Mouse (Mus musculus) liver, postnatal 0 days (tissue): ENCODE data around the gene Apol7a. TPM values are rescaled to one million over a fixed set of nuclear protein-coding genes. Genes with fewer than 3 reads are reported as not detected.
A peak's percentile ranks its signal among the peaks of the same experiment; 100 is the strongest.

Experiments used
- ATAC-seq: fragments of 200-750 bp; cut with Nextera tagmentation; 2 replicates; pipeline ENCODE4 v1.8.0; 2017; ENCODE audit warnings: mild to moderate bottlenecking, moderate library complexity
- DNase-seq: peaks from one replicate; pipeline ENCODE4 v3.0.0-alpha.2; 2016
- H3K27ac ChIP-seq: fragments of 300-500 bp; sonication (generic); 2 replicates; pipeline ENCODE4 v1.5.1; 2014; ENCODE audit warnings: antibody characterized with exemption, moderate library complexity, mild to moderate bottlenecking, low read depth
- H3K27me3 ChIP-seq: fragments of 300-500 bp; sonication (generic); 2 replicates; pipeline ENCODE4 v1.6.1; 2014; ENCODE audit warnings: low read length, control low read depth, mixed read lengths; ENCODE audit not compliant: insufficient read depth
- H3K36me3 ChIP-seq: fragments of 300-500 bp; sonication (generic); replicated peaks from 2 replicates; pipeline ENCODE4 v1.6.1; 2014; ENCODE audit warnings: mild to moderate bottlenecking, control low read depth, low read length, moderate library complexity, mixed read lengths; ENCODE audit not compliant: insufficient read depth
- H3K4me1 ChIP-seq: fragments of 300-500 bp; sonication (generic); 2 replicates; pipeline ENCODE4 v1.6.1; 2014; ENCODE audit warnings: antibody characterized with exemption, mild to moderate bottlenecking, control low read depth; ENCODE audit not compliant: insufficient read depth
- H3K4me2 ChIP-seq: fragments of 300-500 bp; sonication (generic); 2 replicates; pipeline ENCODE4 v1.6.1; 2014; ENCODE audit warnings: low read depth, mild to moderate bottlenecking, low read length, moderate library complexity, mixed read lengths
- H3K4me3 ChIP-seq: fragments of 300-500 bp; sonication (generic); 2 replicates; pipeline ENCODE4 v1.5.1; 2014; ENCODE audit warnings: low read depth, low read length
- H3K9ac ChIP-seq: fragments of 300-500 bp; sonication (generic); replicated peaks from 2 replicates; pipeline ENCODE4 v1.6.1; 2014; ENCODE audit warnings: mild to moderate bottlenecking, moderate library complexity
- H3K9me3 ChIP-seq: fragments of 300-500 bp; sonication (generic); 2 replicates; pipeline ENCODE4 v1.6.1; 2016; ENCODE audit warnings: mild to moderate bottlenecking, control low read depth, low read length, mixed read lengths
- CTCF ChIP-seq: sonication (generic); IDR thresholded peaks from 2 replicates; pipeline ENCODE4 v1.5.1; 2016; ENCODE audit warnings: antibody characterized with exemption, low read depth
- EP300 ChIP-seq: IDR thresholded peaks from 2 replicates; pipeline ENCODE4 v1.6.1; 2016; ENCODE audit warnings: antibody characterized with exemption, low read depth, mild to moderate bottlenecking
- WGBS: fragments of 180-500 bp; shearing (Covaris S2); extraction: QIAGEN DNeasy Blood & Tissue Kit; methylation state at CpG from one replicate; pipeline ENCODE4 v1.1.7; 2014; ENCODE audit not compliant: insufficient replicate concordance; 5-methylcytosine and 5-hydroxymethylcytosine counted together
- polyA plus RNA-seq: library from polyadenylated mRNA; unstranded; fragments of >200 nt; fragmentation: Nextera tagmentation; extraction: Ambion mirVana; gene quantifications from 2 replicates; pipeline ENCODE4 v1.2.1, GENCODE M21; 2015

Apol7a gene
- polyA plus RNA-seq, 1 experiment from 2014 or later: 17.6 TPM

DNA sequence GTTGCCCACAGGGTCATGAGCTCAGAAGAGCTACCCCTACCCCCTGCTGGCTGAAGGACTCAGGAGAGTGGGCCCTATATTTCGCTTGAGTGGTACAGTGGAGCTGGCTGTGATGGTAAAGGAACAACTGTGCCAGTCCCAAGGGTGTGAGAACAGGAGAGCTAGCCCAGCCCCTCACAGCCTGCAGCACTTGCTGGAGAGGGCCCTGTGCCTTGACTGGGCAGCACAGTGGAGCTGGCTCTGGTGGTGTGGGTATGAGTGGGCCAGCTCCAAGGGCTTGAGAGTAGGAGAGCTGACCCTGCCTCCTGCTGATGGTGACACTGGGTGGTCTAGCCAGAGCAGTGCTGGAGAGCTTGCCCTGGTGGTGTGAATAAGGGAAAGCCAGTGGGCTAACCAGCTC lies 16.0 kb downstream of the Apol7a start:
- H3K27ac ChIP-seq: peak overlapping the region; percentile 84
- 67% methylated on average over 1 of the region's 1 CpGs for WGBS
- H3K36me3 ChIP-seq: no peaks in the 10 kb centered on the region
- ATAC-seq (no peak), DNase-seq (no peak)
- H3K4me1 ChIP-seq: peaks cover 9% of the 10 kb centered on the region
- TF ChIP-seq CTCF: no peak
- TF ChIP-seq EP300: no peak
- H3K9ac ChIP-seq: no peak overlapping the region
- H3K27me3 ChIP-seq: no peaks in the 10 kb centered on the region
- H3K4me2 ChIP-seq: no peak overlapping the region
- no peak overlapping the region for H3K4me3 ChIP-seq
- H3K9me3 ChIP-seq: no peaks in the 10 kb centered on the region

DNA sequence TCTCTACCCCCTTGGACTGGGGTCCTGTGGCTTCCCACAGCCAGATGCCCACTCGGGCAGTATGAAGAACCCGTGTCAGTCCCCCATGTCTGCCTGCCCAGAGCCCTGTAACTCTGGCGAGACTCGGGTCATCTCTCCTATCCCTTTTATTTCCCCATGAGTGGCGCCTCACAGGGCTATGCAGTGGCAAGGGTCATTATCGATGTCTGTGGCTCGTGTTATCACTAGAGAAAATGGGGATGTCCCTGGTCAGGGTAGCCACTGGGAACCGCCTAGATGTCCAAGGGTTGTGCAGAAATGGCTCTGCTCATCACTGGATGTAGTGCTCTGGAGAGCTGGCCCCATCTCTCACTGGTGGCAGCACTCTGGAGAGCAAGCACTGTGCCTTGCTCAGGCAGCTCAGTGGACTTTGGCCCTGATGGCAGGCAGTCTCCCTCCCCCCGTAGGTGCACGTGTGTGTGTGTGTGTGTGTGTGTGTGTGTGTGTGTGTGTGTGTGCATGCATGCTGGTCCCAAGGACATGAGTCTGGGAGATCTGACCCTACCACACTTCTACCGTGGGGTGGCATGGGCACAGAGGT lies 16.5 kb downstream of the Apol7a start:
- H3K36me3 ChIP-seq: no peaks in the 10 kb centered on the region
- no peak for TF ChIP-seq EP300
- no peak for TF ChIP-seq CTCF
- no peaks in the 10 kb centered on the region for H3K27me3 ChIP-seq
- H3K4me3 ChIP-seq: no peak overlapping the region
- DNase-seq (peak; percentile 62), ATAC-seq (peak; percentile 88)
- 53% methylated on average over 11 of the region's 11 CpGs for WGBS
- no peaks in the 10 kb centered on the region for H3K9me3 ChIP-seq
- no peak overlapping the region for H3K9ac ChIP-seq
- H3K27ac ChIP-seq: peak overlapping the region; percentile 84
- peaks cover 10% of the 10 kb centered on the region for H3K4me1 ChIP-seq
- no peak overlapping the region for H3K4me2 ChIP-seq

DNA sequence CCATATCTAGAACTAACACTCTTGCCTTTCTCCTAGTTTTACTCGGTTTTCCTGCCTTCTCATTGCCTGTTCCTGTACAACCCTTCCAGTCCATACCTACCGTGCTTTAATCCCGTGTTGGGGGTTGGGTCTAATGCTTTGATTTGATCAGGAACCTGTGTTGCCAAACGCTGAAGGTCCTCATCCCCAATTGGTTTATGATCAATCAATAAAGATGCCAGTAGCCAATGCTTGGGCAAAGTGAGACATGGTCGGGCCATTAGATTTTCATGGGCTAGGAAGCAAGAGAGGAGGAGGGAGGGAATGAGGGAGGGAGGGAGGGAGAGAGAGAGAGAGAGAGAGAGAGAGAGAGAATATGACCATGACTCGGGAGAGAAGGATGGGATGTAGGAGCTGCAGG lies 17.4 kb downstream of the Apol7a start:
- Histone ChIP-seq H3K9me3 (no peaks in the 10 kb centered on the region), H3K27ac (peak overlapping the region; percentile 84; the same call in 1 of the 2 replicates), H3K27me3 (no peaks in the 10 kb centered on the region), H3K9ac (no peak overlapping the region), H3K36me3 (no peaks in the 10 kb centered on the region), H3K4me2 (no peak overlapping the region), H3K4me3 (no peak overlapping the region), H3K4me1 (peaks cover 10% of the 10 kb centered on the region)
- 72% methylated on average over 6 of the region's 6 CpGs for WGBS
- ATAC-seq: no peak
- no peak for TF ChIP-seq EP300
- no peak for TF ChIP-seq CTCF
- DNase-seq: no peak

DNA sequence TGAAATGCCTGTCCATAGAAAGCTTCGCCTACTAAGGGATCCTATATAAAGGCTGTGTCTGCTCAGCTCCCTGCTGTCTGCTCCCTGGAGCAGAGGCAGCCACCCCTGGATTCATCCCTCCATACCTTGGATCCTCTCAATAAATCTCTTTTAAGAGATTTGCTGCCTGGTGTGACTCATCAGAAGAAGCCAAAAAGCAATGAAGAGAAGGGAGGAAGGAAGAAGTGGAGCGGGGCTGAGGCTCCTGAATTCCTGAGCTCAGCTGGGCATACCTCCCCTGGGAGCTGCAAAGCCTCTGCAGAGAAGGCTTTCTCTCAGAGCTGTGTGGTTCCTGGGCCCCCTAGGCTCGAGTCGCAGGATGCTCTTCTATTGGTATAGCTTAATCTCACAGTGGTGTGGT lies 19.0 kb downstream of the Apol7a start:
- no peak for TF ChIP-seq EP300
- TF ChIP-seq CTCF: no peak
- WGBS: 52% methylated on average over 4 of the region's 4 CpGs

DNA sequence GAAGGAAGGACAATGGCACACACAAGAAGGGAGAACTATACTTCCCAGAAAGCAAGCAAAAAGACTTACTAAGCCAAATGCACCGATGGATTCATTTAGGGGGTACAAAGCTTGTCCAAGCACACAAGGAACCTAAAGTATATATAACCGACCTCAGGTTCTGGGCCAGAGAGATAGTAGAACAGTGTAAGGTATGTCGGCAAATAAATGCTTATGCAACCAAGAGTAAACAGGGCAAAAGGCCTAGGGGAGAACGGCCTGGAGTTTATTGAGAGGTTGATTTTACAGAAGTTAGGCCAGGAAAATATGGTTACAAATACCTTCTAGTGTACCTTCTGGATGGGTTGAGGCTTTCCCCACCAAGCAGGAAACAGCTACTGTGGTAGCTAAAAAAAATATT lies 21.5 kb downstream of the Apol7a start:
- 61% methylated on average over 4 of the region's 4 CpGs for WGBS
- no peaks in the 10 kb centered on the region for H3K36me3 ChIP-seq
- ATAC-seq (peak; percentile 85), DNase-seq (no peak)
- peak overlapping the region; percentile 95 for H3K27ac ChIP-seq
- H3K27me3 ChIP-seq: no peaks in the 10 kb centered on the region
- H3K9me3 ChIP-seq: no peaks in the 10 kb centered on the region
- no peak overlapping the region for H3K4me3 ChIP-seq
- H3K4me2 ChIP-seq: 0 out of 2 replicates have a peak overlapping the region, but pooled peaks have one; percentile 26
- no peak overlapping the region for H3K9ac ChIP-seq
- H3K4me1 ChIP-seq: peaks cover 5% of the 10 kb centered on the region; the same call in 1 of the 2 replicates
- TF ChIP-seq CTCF (no peak), EP300 (peak; percentile 40)

More for the DNA sequence above, 19.0 kb downstream of the Apol7a start:
- ATAC-seq: no peak
- peaks cover 10% of the 10 kb centered on the region for H3K4me1 ChIP-seq
- H3K9me3 ChIP-seq: no peaks in the 10 kb centered on the region
- H3K27me3 ChIP-seq: no peaks in the 10 kb centered on the region
- DNase-seq: no peak
- H3K27ac ChIP-seq: no peak overlapping the region
- no peak overlapping the region for H3K4me2 ChIP-seq
- no peak overlapping the region for H3K9ac ChIP-seq
- no peak overlapping the region for H3K4me3 ChIP-seq
- no peaks in the 10 kb centered on the region for H3K36me3 ChIP-seq

DNA sequence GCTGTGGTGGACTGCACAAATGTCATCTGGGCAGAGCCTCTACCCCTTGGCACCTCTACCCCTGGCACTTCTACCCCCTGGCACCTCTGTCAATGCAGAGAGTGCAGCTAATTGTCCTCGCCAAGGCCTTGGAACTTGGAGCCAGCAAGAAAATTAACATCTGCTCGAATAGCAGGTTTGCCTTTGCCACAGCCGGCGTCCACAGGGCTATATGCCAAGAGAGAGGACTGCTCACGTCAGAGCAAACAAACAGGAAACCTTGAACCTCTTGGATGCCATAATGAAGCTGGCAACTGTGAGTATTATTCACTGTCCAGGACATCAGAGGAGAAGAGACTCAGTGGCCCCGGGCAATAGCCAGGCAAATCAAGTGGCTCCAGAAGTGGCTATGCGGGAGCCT lies 22.0 kb downstream of the Apol7a start:
- no peaks in the 10 kb centered on the region for H3K9me3 ChIP-seq
- ATAC-seq: peak; percentile 95
- no peaks in the 10 kb centered on the region for H3K36me3 ChIP-seq
- peak overlapping the region; percentile 31 for H3K9ac ChIP-seq
- H3K4me3 ChIP-seq: no peak overlapping the region
- H3K27ac ChIP-seq: peak overlapping the region; percentile 95
- WGBS: 66% methylated on average over 7 of the region's 7 CpGs
- TF ChIP-seq CTCF (no peak), EP300 (no peak)
- no peaks in the 10 kb centered on the region for H3K27me3 ChIP-seq
- peak; percentile 62 for DNase-seq
- H3K4me2 ChIP-seq: no peak overlapping the region
- H3K4me1 ChIP-seq: peaks cover 5% of the 10 kb centered on the region; the same call in 1 of the 2 replicates
